Comparison of ENCODE assay signal across 11 mouse cellular contexts in genomic region chr5:52119822-52120221, GRCm38 (mm10).
A peak's percentile ranks its signal among the peaks of the same experiment; 100 is the strongest.
DNase-seq lines count a peak whose midpoint lies in the region; ATAC-seq lines count a peak whose summit lies in the region.
"Had no signal": no experiment of that assay in that cellular context is flagged by ENCODE, and none has a peak within 500 bp of the region (broad histone marks: within the 10 kb centered on the region; RNA-seq: fewer than 3 reads in every experiment).

No protein-coding gene starts in this region.

- ATAC-seq in CD4-positive, CD25-positive, alpha-beta regulatory T cell, adult 4 months, result peak; percentile 39
- no peak for ATAC-seq in neural tube, embryonic 15.5 days (ENCODE audit: low FRiP score)

- 0 out of 2 replicates have a peak, but pooled peaks cover 8% of the 10 kb centered on the region for H3K27me3 ChIP-seq in neural tube, embryonic 15.5 days (replicated peaks)
- H3K27me3 ChIP-seq in limb, embryonic 10.5 days (ENCODE audit: low read depth, poor library complexity, severe bottlenecking), result peaks cover 32% of the 10 kb centered on the region
- H3K27me3 ChIP-seq: heart, embryonic 12.5 days had no signal

- H3K4me3 ChIP-seq in neural tube, embryonic 15.5 days (replicated peaks), result no peak overlapping the region
- H3K4me3 ChIP-seq in limb, embryonic 10.5 days, result no peak overlapping the region
- H3K4me3 ChIP-seq: heart, embryonic 12.5 days; midbrain, embryonic 10.5 days had no signal

- 68% methylated on average over 2 of the region's 2 CpGs for WGBS in neural tube, embryonic 15.5 days
- 64% methylated on average over 2 of the region's 2 CpGs for WGBS in limb, embryonic 10.5 days

- no peak overlapping the region for H3K27ac ChIP-seq in neural tube, embryonic 15.5 days (replicated peaks)
- no peak overlapping the region for H3K27ac ChIP-seq in limb, embryonic 10.5 days
- H3K27ac ChIP-seq: midbrain, embryonic 10.5 days had no signal

- H3K4me1 ChIP-seq in neural tube, embryonic 15.5 days, result peaks cover 13% of the 10 kb centered on the region
- peaks cover 13% of the 10 kb centered on the region for H3K4me1 ChIP-seq in limb, embryonic 10.5 days

- H3K4me2 ChIP-seq in neural tube, embryonic 15.5 days, result no peak overlapping the region
- H3K4me2 ChIP-seq: heart, embryonic 12.5 days had no signal

- no peaks in the 10 kb centered on the region for H3K36me3 ChIP-seq in neural tube, embryonic 15.5 days
- no peaks in the 10 kb centered on the region for H3K36me3 ChIP-seq in limb, embryonic 10.5 days
- H3K36me3 ChIP-seq: heart, embryonic 12.5 days; midbrain, embryonic 10.5 days had no signal

- DNase-seq in adrenal gland, postnatal 10 days, result peak; percentile 17
- DNase-seq in adrenal gland, adult (ENCODE audit: inconsistent age in 2 of 2, low spot score in 1 of 2), result no peak
- peak; percentile 36 for DNase-seq in kidney, postnatal 10 days
- DNase-seq in kidney, adult 9 months, result no peak
- DNase-seq in induced T-regulatory cell, adult 2 months (ENCODE audit: low read depth), result peak; percentile 46
- no peak for DNase-seq in limb, embryonic 10.5 days (ENCODE audit: low spot score)
- DNase-seq: cerebellum, postnatal 36 days had no signal

- no peak overlapping the region for H3K9ac ChIP-seq in neural tube, embryonic 15.5 days (replicated peaks)
- H3K9ac ChIP-seq: heart, embryonic 12.5 days had no signal

- H3K9me3 ChIP-seq in neural tube, embryonic 15.5 days (replicated peaks), result no peaks in the 10 kb centered on the region
- no peaks in the 10 kb centered on the region for H3K9me3 ChIP-seq in limb, embryonic 10.5 days (replicated peaks)
- H3K9me3 ChIP-seq: heart, embryonic 12.5 days; midbrain, embryonic 10.5 days had no signal

Comparison
In these comparisons a context has a peak if more than half of its experiments do, and no peak if none do; other contexts are left out.
1. DNase-seq: peak in adrenal gland, postnatal 10 days (single experiment), kidney, postnatal 10 days (single experiment) and induced T-regulatory cell, adult 2 months (single experiment); none in adrenal gland, adult (0 of 2), kidney, adult 9 months (single experiment) and limb, embryonic 10.5 days (single experiment).